Mouse (Mus musculus): ENCODE results near the gene Rimklb.

GRCm38 (mm10) chr6:122485401-122486296 is 12.9 kb downstream of the Rimklb start:
- TF ChIP-seq GATA1 (IDR thresholded peaks at IDR 0.05; ENCODE audit: borderline replicate concordance, low read length) (no peak), FLI1 (IDR thresholded peaks at IDR 0.05; ENCODE audit: low read length) (no peak)
